Mouse (Mus musculus) testis, adult 2 months (tissue): ENCODE data around the gene Kalrn.

Experiments
- CTCF ChIP-seq: fragments of 200-500 bp; IDR thresholded peaks from 2 replicates; pipeline ENCODE4 v1.5.1; 2012; ENCODE audit warnings: low read depth, mild to moderate bottlenecking, inconsistent platforms, low read length, moderate library complexity; ENCODE audit not compliant: control insufficient read depth, insufficient read depth, insufficient replicate concordance
- POLR2A ChIP-seq: fragments of 200-500 bp; IDR thresholded peaks from 2 replicates; pipeline ENCODE4 v1.6.1; 2012; ENCODE audit warnings: low read depth, mild to moderate bottlenecking, inconsistent platforms, low read length, moderate library complexity; ENCODE audit not compliant: control insufficient read depth

- no peak for TF ChIP-seq CTCF
- no peak for TF ChIP-seq POLR2A
Measured at GRCm38 (mm10) chr16:34311577-34311976, 261.8 kb downstream of the Kalrn start.
